Mouse (Mus musculus) layer of hippocampus, postnatal 36 days (tissue): ENCODE results near the gene Thada. TPM values are rescaled to one million over a fixed set of nuclear protein-coding genes. Genes with fewer than 3 reads are reported as not detected.

Source experiments
- DNase-seq, 2 experiments: peaks; one replicate each; pipeline ENCODE4 v3.0.0; 2022
- total RNA-seq, 2 experiments: library from RNA; stranded (reverse); gene quantifications; 2 replicates each; pipeline ENCODE4 v1.2.3; 2021

The Thada gene
- total RNA-seq, 2 experiments from 2014 or later, result 14.7 to 17.3 TPM

GRCm38 (mm10) chr17:84158891-84159290 lies 307.1 kb downstream of the Thada start:
- no peak for DNase-seq

GRCm38 (mm10) chr17:84158461-84158795 lies 307.6 kb downstream of the Thada start:
- DNase-seq, result no peak

DNA sequence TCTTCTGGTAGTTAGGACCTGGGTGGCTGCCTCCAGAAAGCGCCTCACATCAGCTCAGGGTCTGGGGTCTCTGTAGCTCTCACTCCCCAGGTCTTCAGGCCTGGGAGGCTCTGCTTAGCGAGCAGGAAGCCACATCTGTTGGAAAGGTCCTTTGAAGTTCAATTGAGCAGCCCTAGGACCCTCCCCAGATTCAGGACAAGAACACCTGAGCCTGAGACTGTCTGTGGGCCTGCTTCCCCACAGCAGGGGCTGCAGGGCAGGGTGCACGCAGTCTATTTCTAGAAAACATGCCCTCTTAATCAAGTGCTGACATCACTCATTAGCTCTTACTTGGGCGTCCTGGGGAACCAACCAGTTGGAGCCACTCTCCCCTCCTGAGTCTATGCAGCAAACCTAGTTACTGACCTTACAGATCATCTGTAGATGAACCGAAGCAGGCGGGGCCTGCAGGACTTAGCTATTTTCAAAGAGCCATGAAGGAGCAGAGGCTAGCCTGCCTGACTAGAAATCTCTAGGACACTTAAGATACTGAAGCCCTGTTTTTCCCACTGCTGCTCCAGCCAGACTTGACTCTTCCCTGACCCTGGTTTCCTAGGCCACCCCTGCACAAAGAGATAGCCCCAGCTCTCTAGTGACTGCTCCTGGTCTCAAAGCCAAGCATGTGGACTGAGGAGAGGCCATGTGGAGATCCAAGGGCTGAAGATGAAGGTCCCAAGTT lies 308.1 kb downstream of the Thada start:
- no peak for DNase-seq

DNA sequence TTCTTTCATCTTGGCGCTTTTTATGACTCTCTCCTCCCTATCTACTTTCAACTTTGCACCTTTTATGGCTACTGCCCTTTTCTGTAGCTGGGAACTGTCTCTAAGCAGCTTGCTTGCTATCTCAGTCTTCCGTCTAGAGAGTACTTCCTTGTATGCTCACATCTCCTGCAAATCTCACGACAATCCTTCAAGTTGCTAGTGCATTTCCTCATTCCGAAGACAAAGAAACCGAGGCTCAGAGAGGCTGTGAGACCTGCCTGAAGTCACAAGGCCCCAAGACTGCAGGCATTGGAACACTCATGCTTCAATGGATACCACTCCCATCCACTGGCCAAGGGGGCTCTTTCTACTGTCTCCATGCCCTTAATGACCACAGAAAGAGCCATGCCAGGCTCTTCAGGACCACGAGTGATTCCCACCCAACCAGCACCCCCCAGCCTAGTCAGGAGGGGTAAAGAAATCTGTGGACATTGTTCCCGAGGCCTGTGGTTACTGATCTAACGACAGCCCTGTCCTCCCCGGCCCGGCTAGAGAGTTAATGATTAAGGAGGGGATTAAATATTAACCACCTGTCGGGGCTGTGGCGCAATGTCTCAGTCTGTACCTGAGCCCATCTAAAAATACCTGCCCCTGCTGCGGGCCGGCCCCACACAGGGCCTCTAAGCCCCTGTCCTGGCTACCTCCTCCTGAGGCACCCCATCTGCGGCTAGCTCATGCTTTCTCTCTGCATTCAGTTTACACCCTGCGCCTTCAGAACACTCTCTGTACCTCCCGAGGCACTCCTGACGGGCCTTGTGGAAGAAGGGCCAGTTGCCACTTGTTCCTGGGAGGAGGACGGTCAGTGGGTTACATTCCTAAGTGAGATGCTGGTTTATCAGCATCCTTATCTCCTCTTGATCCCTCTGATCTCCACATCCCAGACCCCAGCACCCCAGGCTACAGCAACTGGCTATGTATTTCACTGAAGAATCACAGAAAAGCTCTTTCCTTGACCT lies 309.0 kb downstream of the Thada start:
- no peak for DNase-seq

GRCm38 (mm10) chr17:84156227-84156573 lies 309.8 kb downstream of the Thada start:
- no peak for DNase-seq

DNA sequence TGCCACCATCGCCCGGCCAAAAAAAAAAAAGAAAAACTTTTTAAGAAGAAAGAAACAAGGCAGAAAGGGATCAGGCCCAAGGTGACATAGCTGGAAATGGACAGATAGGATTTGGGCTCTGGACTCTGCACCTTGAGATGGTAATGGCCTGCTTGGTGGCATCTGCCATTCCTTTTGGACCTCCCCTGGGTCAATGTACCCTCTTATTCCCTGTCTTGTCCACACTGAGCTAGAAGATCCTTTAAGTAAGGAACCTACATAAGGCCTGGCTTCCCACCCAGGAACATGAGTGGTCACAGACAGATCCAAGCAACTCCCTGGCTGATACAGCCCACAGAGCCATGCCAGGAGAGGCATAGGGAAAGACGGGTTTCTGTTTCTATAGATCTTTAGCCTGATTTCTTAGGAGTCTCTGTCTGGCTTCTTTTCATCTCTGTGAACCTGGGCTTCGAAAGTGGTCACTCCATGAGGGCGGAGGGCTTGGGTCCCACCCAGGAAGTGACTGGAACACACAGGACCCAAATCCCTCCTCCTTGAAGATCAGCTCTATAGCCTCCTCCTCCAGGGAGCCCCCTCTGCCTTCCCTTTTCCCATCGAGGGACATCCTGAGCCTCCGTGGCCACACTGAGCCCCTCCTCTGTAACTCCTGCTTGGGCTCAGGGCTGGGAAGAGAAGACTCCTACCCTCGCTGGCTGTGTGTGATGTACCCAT lies 310.3 kb downstream of the Thada start:
- DNase-seq, result no peak

- no peak for DNase-seq
Measured at GRCm38 (mm10) chr17:84155029-84155338, 311.0 kb downstream of the Thada start.

DNA sequence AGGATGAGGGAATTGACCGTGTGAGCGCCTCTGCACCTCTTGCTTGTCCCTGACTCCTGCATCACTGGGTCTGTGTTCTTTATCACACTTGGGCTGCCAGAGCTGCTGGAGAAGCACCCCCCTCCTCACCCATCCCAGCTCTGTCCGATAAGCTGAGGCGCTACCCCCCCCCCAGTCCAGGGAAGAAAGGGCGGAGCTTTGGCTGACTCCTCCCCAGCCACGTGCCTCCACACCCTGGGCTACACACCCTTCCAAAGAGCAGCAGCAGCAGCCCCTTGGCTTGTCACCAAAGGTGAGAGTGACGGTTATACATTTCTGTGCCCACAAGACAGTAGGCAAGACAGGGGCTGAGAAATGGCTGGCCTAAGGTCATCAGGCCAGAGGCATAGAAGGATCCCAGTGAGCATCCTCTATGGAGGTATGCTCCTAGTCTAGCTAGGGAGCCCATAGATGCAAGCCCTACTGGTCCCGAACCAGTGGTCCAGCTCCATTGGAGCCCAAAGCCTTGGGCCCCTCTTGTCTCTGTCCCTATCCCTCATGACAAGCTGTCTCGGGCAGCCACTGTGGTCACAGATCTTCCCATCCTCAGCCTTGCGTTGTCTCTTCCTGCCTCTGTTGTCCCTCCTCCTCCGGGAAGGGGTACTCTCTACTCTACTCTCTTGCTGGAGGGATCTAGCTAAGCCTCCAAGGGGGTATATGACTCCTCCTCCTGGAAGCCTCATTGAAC lies 311.5 kb downstream of the Thada start:
- no peak for DNase-seq

- no peak for DNase-seq
Measured at GRCm38 (mm10) chr17:84152976-84153786, 312.8 kb downstream of the Thada start.

- no peak for DNase-seq
Measured at GRCm38 (mm10) chr17:84152206-84152975, 313.6 kb downstream of the Thada start.

DNA sequence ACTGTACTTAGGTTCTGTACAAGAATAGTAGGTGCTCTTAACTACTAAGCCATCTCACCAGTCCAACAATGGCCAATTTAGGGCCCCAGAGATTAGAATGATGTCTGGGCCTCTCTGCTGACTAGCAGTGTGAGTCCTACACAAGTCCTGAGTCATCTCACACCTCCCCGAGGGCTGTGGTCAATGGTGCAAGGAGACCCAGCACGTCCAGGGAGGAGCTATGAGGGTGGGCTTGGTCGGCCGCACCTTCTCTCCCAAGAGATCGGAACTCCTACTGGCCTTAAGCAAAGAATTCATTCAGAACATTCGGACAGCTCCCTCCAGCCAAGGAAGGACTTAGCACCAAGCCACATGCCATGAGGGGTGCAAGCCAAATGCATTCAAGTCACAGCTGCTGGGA lies 314.7 kb downstream of the Thada start:
- DNase-seq, result no peak

DNA sequence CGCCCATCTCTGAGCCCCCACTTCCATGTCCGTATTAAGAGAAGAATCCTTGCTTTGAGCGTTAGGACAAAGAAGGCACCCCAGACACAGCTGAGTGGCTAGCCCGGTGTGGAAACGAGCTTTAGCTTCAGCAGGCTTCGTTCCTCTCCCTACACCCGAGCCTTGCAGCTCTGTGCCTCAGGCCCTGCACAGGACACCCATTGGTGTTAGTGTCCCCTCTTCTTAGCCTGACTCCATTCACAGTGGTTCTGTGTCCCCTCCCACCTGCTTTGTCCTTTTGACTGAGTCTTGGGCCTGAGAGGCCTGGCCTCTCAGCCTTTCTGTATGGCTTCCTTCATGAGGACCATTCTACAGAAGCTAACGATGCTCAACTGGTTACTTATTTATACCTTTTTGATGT lies 315.7 kb downstream of the Thada start:
- DNase-seq, result no peak

DNA sequence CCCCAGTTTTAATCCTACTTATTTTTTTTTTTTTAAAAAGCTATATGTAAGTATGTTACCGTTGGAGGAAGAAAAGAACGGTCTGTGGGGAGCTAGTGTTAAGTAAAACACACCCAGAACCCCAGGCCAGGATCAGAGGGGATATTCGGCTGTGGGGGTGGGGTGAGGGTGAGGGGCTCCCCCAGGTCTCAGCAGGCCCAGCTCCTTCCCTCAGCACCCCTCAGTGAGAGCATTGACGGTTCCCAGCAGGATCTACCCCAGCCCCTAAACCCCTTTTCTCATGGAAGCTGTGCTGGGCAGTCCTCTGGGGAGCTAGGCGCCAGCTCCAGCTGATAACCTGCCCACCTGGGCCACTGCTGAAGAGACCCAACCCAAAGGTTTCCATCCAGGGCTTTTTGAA lies 316.4 kb downstream of the Thada start:
- DNase-seq, result no peak

- DNase-seq, result peak; percentile 68 to 69
Measured at GRCm38 (mm10) chr17:84148499-84149484, 317.2 kb downstream of the Thada start.

GRCm38 (mm10) chr17:84147183-84148108 lies 318.6 kb downstream of the Thada start:
- no peak for DNase-seq

DNA sequence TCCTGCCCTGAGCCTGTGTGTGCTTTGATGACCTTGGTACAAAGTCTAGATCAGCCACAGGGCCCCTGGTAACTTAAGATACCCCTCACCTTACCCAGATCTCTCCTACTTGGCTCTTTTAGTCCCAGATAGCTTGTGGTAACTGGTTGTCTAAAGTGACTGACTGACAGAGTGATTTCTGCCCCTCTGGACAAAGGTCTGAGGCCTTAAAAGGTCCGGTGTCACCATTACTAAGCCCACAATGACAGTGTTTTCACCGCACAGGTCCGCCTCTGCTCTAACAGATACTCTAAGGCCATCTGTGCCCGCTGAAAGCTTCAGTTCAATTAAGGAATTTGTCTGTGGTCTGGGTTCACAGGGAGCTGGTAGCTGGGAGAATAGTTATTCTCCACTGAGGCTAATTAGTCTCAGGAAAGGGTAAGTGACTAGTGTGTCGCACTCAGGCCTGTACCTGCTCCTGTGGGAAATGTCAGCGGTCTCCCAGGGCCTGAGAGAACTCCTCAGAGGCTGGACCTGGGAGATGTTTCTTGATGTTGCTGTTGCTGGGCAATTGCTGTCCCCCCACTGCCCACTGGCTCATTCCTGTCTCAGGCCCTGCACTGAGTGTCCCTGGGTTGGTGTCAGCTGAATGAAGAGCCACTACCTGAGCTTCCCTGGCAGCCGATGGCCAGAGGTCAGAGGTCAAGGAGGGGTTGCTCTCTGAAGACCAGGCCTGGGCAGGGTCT lies 319.4 kb downstream of the Thada start:
- no peak for DNase-seq

- no peak for DNase-seq
Measured at GRCm38 (mm10) chr17:84145826-84146287, 320.1 kb downstream of the Thada start.
